Mouse (Mus musculus) testis, adult 2 months (tissue): Measurements from ENCODE around the gene Rpusd3. TPM values are rescaled to one million over a fixed set of nuclear protein-coding genes. Genes with fewer than 3 reads are reported as not detected.

Experiments used
- H3K27ac ChIP-seq: fragments of 200-500 bp; 2 replicates; pipeline ENCODE4 v1.5.1; 2012; ENCODE audit warnings: low read depth, low read length; ENCODE audit not compliant: control insufficient read depth, insufficient read depth
- H3K27me3 ChIP-seq: fragments of 200-500 bp; 2 replicates; pipeline ENCODE4 v1.6.1; 2012; ENCODE audit warnings: mild to moderate bottlenecking, low read length, moderate library complexity; ENCODE audit not compliant: control insufficient read depth, insufficient read depth
- H3K36me3 ChIP-seq: fragments of 200-500 bp; 2 replicates; pipeline ENCODE4 v1.6.1; 2012; ENCODE audit warnings: mild to moderate bottlenecking, low read length; ENCODE audit not compliant: control insufficient read depth, insufficient read depth
- H3K4me1 ChIP-seq: fragments of 200-500 bp; 2 replicates; pipeline ENCODE4 v1.6.1; 2012; ENCODE audit warnings: low read length; ENCODE audit not compliant: control insufficient read depth, insufficient read depth
- H3K4me3 ChIP-seq: fragments of 200-500 bp; 2 replicates; pipeline ENCODE4 v1.5.1; 2012; ENCODE audit warnings: low read depth, mild to moderate bottlenecking, low read length, moderate library complexity, mixed read lengths; ENCODE audit not compliant: control insufficient read depth
- CTCF ChIP-seq: fragments of 200-500 bp; IDR thresholded peaks from 2 replicates; pipeline ENCODE4 v1.5.1; 2012; ENCODE audit warnings: low read depth, mild to moderate bottlenecking, inconsistent platforms, low read length, moderate library complexity; ENCODE audit not compliant: control insufficient read depth, insufficient read depth, insufficient replicate concordance
- POLR2A ChIP-seq: fragments of 200-500 bp; IDR thresholded peaks from 2 replicates; pipeline ENCODE4 v1.6.1; 2012; ENCODE audit warnings: low read depth, mild to moderate bottlenecking, inconsistent platforms, low read length, moderate library complexity; ENCODE audit not compliant: control insufficient read depth
- polyA plus RNA-seq: library from polyadenylated mRNA; depleted of rRNA; stranded (reverse); fragments of >200 nt; gene quantifications from 2 replicates; pipeline ENCODE4 v1.2.3, GENCODE M21; 2012; rRNA removed

Gene Rpusd3
- polyA plus RNA-seq, 1 experiment: 28.3 TPM

GRCm38 (mm10) chr6:113368124-113368523, 51.0 kb downstream of the Rpusd3 start:
- Histone ChIP-seq H3K27ac (no peak overlapping the region), H3K27me3 (no peaks in the 10 kb centered on the region), H3K4me1 (no peaks in the 10 kb centered on the region), H3K4me3 (no peak overlapping the region), H3K36me3 (peaks cover 6% of the 10 kb centered on the region)
- TF ChIP-seq CTCF (no peak), POLR2A (no peak)

GRCm38 (mm10) chr6:113367574-113367973, 51.6 kb downstream of the Rpusd3 start:
- H3K36me3 ChIP-seq: peaks cover 6% of the 10 kb centered on the region
- TF ChIP-seq POLR2A (no peak), CTCF (no peak)
- no peak overlapping the region for H3K27ac ChIP-seq
- H3K4me1 ChIP-seq: no peaks in the 10 kb centered on the region
- no peaks in the 10 kb centered on the region for H3K27me3 ChIP-seq
- H3K4me3 ChIP-seq: no peak overlapping the region

GRCm38 (mm10) chr6:113366639-113367038, 52.5 kb downstream of the Rpusd3 start:
- no peak for TF ChIP-seq CTCF
- Histone ChIP-seq H3K27me3 (no peaks in the 10 kb centered on the region), H3K27ac (no peak overlapping the region), H3K36me3 (peaks cover 3% of the 10 kb centered on the region), H3K4me1 (no peaks in the 10 kb centered on the region), H3K4me3 (no peak overlapping the region)

Other genes with a start within 250 kb of the Rpusd3 start
- 0.49 and 0.65 TPM in 2 replicates for gene Lhfpl4, start 224.0 kb downstream of the Rpusd3 start, polyA plus RNA-seq
- gene Mtmr14, start 181.5 kb downstream of the Rpusd3 start, polyA plus RNA-seq: 28.6 and 29.8 TPM in 2 replicates
- 0.34 and 0.58 TPM in 2 replicates for gene Cpne9, start 137.0 kb downstream of the Rpusd3 start, polyA plus RNA-seq
- gene Brpf1, start 112.2 kb downstream of the Rpusd3 start, polyA plus RNA-seq: 11.7 and 12.4 TPM in 2 replicates
- gene Ogg1, start 92.4 kb downstream of the Rpusd3 start, polyA plus RNA-seq: 30.0 and 31.0 TPM in 2 replicates
- gene Camk1, start 75.4 kb downstream of the Rpusd3 start, polyA plus RNA-seq: 2.4 and 4.3 TPM in 2 replicates
- gene Tada3, start 41.5 kb downstream of the Rpusd3 start, polyA plus RNA-seq: 42.3 and 50.3 TPM in 2 replicates
- 14.4 and 15.3 TPM in 2 replicates for gene Arpc4, start 41.2 kb downstream of the Rpusd3 start, polyA plus RNA-seq
- 133 and 137 TPM in 2 replicates for gene Ttll3, start 30.1 kb downstream of the Rpusd3 start, polyA plus RNA-seq
- 1.7 and 5.7 TPM in 2 replicates for gene Cidec, start 16.4 kb upstream of the Rpusd3 start, polyA plus RNA-seq
- gene Jagn1, start 23.2 kb upstream of the Rpusd3 start, polyA plus RNA-seq: 51.8 and 62.2 TPM in 2 replicates
- gene Il17re, start 39.1 kb upstream of the Rpusd3 start, polyA plus RNA-seq: 6.1 and 7.8 TPM in 2 replicates
- gene Il17rc, start 52.1 kb upstream of the Rpusd3 start, polyA plus RNA-seq: 3.7 and 4.9 TPM in 2 replicates
- 4.6 and 5.0 TPM in 2 replicates for gene Creld1, start 64.0 kb upstream of the Rpusd3 start, polyA plus RNA-seq
- gene Prrt3, start 82.6 kb upstream of the Rpusd3 start, polyA plus RNA-seq: 0.05 and 0.19 TPM in 2 replicates
- gene Emc3, start 112.3 kb upstream of the Rpusd3 start, polyA plus RNA-seq: 30.9 and 32.9 TPM in 2 replicates
- 17.7 and 19.5 TPM in 2 replicates for gene Fancd2, start 112.3 kb upstream of the Rpusd3 start, polyA plus RNA-seq
- 23.8 and 29.9 TPM in 2 replicates for gene Fancd2os, start 181.4 kb upstream of the Rpusd3 start, polyA plus RNA-seq
- 60.9 and 70.2 TPM in 2 replicates for gene Brk1, start 185.4 kb upstream of the Rpusd3 start, polyA plus RNA-seq
- gene Vhl, start 204.6 kb upstream of the Rpusd3 start, polyA plus RNA-seq: 222 and 254 TPM in 2 replicates
- gene Irak2, start 219.1 kb upstream of the Rpusd3 start, polyA plus RNA-seq: 2.4 and 3.3 TPM in 2 replicates